Mouse (Mus musculus): ENCODE measurements around the gene Lekr1.
A peak's percentile ranks its signal among the peaks of the same experiment; 100 is the strongest.
"Not testable (repeated sequence)": the region's sequence is repeated elsewhere in the genome, so short reads cannot be mapped to it uniquely, and the experiment has no call there.

Lekr1 gene

GRCm38 (mm10) chr3:65769666-65770065 is 103.6 kb downstream of the Lekr1 start:
- not testable (repeated sequence) for DNase-seq

GRCm38 (mm10) chr3:65773910-65774309 is 107.9 kb downstream of the Lekr1 start:
- DNase-seq: no peak

- no peak for DNase-seq
These were observed 109.1 kb downstream of the Lekr1 start for GRCm38 (mm10) chr3:65775096-65775495.

GRCm38 (mm10) chr3:65782246-65782645 is 116.2 kb downstream of the Lekr1 start:
- no peak for DNase-seq

GRCm38 (mm10) chr3:65790076-65790685 is 124.2 kb downstream of the Lekr1 start:
- no peak for DNase-seq

GRCm38 (mm10) chr3:65793561-65793960 is 127.5 kb downstream of the Lekr1 start:
- DNase-seq: no peak

- DNase-seq: no peak
These were observed 128.7 kb downstream of the Lekr1 start for GRCm38 (mm10) chr3:65794711-65795110.

GRCm38 (mm10) chr3:65797345-65798137 is 131.5 kb downstream of the Lekr1 start:
- DNase-seq: no peak

GRCm38 (mm10) chr3:65800962-65801361 is 134.9 kb downstream of the Lekr1 start:
- no peak for DNase-seq

GRCm38 (mm10) chr3:65802185-65802584 is 136.2 kb downstream of the Lekr1 start:
- DNase-seq: no peak

GRCm38 (mm10) chr3:65802868-65803267 is 136.8 kb downstream of the Lekr1 start:
- no peak for DNase-seq

- DNase-seq: no peak
These were observed 148.9 kb downstream of the Lekr1 start for GRCm38 (mm10) chr3:65814881-65815280.

GRCm38 (mm10) chr3:65816012-65816411 is 150.0 kb downstream of the Lekr1 start:
- DNase-seq: no peak

GRCm38 (mm10) chr3:65818597-65818996 is 152.6 kb downstream of the Lekr1 start:
- DNase-seq: no peak

GRCm38 (mm10) chr3:65819841-65820240 is 153.8 kb downstream of the Lekr1 start:
- DNase-seq: no peak

GRCm38 (mm10) chr3:65824886-65825285 is 158.9 kb downstream of the Lekr1 start:
- no peak for DNase-seq

- no peak for DNase-seq
These were observed 160.7 kb downstream of the Lekr1 start for GRCm38 (mm10) chr3:65826716-65827115.

GRCm38 (mm10) chr3:65827400-65827799 is 161.4 kb downstream of the Lekr1 start:
- no peak for DNase-seq

- DNase-seq: peak; percentile 16
These were observed 162.0 kb downstream of the Lekr1 start for GRCm38 (mm10) chr3:65828020-65828419.

- DNase-seq: peak; percentile 71
These were observed 163.2 kb downstream of the Lekr1 start for GRCm38 (mm10) chr3:65829230-65829629.

- DNase-seq: no peak
These were observed 164.0 kb downstream of the Lekr1 start for GRCm38 (mm10) chr3:65829943-65830483.

GRCm38 (mm10) chr3:65830801-65831200 is 164.8 kb downstream of the Lekr1 start:
- DNase-seq: no peak

GRCm38 (mm10) chr3:65832398-65832797 is 166.4 kb downstream of the Lekr1 start:
- DNase-seq: no peak

- DNase-seq: no peak
These were observed 170.4 kb downstream of the Lekr1 start for GRCm38 (mm10) chr3:65836435-65836834.

Measured in cerebellum, adult 11-12 months (tissue).